Mouse (Mus musculus) bone marrow macrophage, adult 2 months (primary cell): ENCODE measurements around the gene Gper1.

Experiments used
- CTCF ChIP-seq: IDR thresholded peaks from 2 replicates; pipeline ENCODE4 v1.5.1; 2012; ENCODE audit warnings: low read depth, mild to moderate bottlenecking, low read length, moderate library complexity
- POLR2A ChIP-seq: IDR thresholded peaks from 2 replicates; pipeline ENCODE4 v1.6.1; 2012; ENCODE audit warnings: mild to moderate bottlenecking, low read depth, low read length, borderline replicate concordance

GRCm38 (mm10) chr5:139388195-139388570 is 34.8 kb upstream of the Gper1 start:
- no peak for TF ChIP-seq POLR2A
- TF ChIP-seq CTCF = no peak
